In genomic region chr1:62094885-62095284, GRCm38 (mm10) we compare ENCODE assay signal across 21 mouse cellular contexts.
DNase-seq lines count a peak whose midpoint lies in the region; ATAC-seq and TF ChIP-seq lines count a peak whose summit lies in the region.
"Had no signal": no experiment of that assay in that cellular context is flagged by ENCODE, and none has a peak within 500 bp of the region (broad histone marks: within the 10 kb centered on the region; RNA-seq: fewer than 3 reads in every experiment).

No protein-coding gene starts in this region.

- no peak overlapping the region for H3K9ac ChIP-seq in intestine, embryonic 16.5 days (ENCODE audit: low read depth, low read length)
- no peak overlapping the region for H3K9ac ChIP-seq in intestine, embryonic 15.5 days
- H3K9ac ChIP-seq in intestine, postnatal 0 days (ENCODE audit: low read depth, low read length) = no peak overlapping the region

- no peak overlapping the region for H3K27ac ChIP-seq in intestine, embryonic 16.5 days (ENCODE audit: low read length)
- no peak overlapping the region for H3K27ac ChIP-seq in intestine, embryonic 15.5 days
- H3K27ac ChIP-seq in intestine, postnatal 0 days (ENCODE audit: low read depth, low read length) = no peak overlapping the region

- intact Hi-C loops in heart, postnatal 25 days (cut with DNase I) = no loop called here

- H3K36me3 ChIP-seq in intestine, embryonic 16.5 days (ENCODE audit: control insufficient read depth, insufficient read depth, low read length) = no peaks in the 10 kb centered on the region
- no peaks in the 10 kb centered on the region for H3K36me3 ChIP-seq in intestine, embryonic 15.5 days
- H3K36me3 ChIP-seq in intestine, postnatal 0 days (ENCODE audit: control insufficient read depth, insufficient read depth) = no peaks in the 10 kb centered on the region
- H3K36me3 ChIP-seq: G1E had no signal

- H3K9me3 ChIP-seq in intestine, embryonic 16.5 days (ENCODE audit: control insufficient read depth, low read length) = no peaks in the 10 kb centered on the region
- H3K9me3 ChIP-seq in intestine, embryonic 15.5 days = no peaks in the 10 kb centered on the region
- H3K9me3 ChIP-seq in intestine, postnatal 0 days (ENCODE audit: control insufficient read depth) = no peaks in the 10 kb centered on the region
- H3K9me3 ChIP-seq: G1E had no signal

- DNase-seq in heart, adult 11 months = peak; percentile 74
- no peak for DNase-seq in heart, postnatal 25 days (ENCODE audit: low spot score)
- DNase-seq in right cerebral cortex, postnatal 36 days (ENCODE audit: low spot score in 2 of 2) = no peak
- DNase-seq: adrenal gland, adult 2 months; adrenal gland, adult 8-10 months; adrenal gland, postnatal 10 days; adrenal gland, postnatal 14 days; adrenal gland, postnatal 25 days; adrenal gland, postnatal 36 days; B cell, adult 2 months; cerebellum, adult 11 months; cerebellum, adult 11-12 months; cerebellum, adult 18-20 months had no signal

- ATAC-seq in intestine, embryonic 16.5 days = peak; percentile 59; the same call in 1 of the 2 replicates
- ATAC-seq in intestine, embryonic 15.5 days = no peak
- no peak for ATAC-seq in intestine, postnatal 0 days
- ATAC-seq: activated CD4-positive, CD25-positive, alpha-beta regulatory T cell, adult 4 months; CD4-positive, CD25-positive, alpha-beta regulatory T cell, adult 4 months; Patski had no signal

- peak; percentile 16; the same call in 1 of the 2 replicates for TF ChIP-seq CTCF in intestine, postnatal 0 days (IDR thresholded peaks at IDR 0.05; ENCODE audit: low read depth)

- no peak overlapping the region for H3K4me3 ChIP-seq in intestine, embryonic 16.5 days (ENCODE audit: low read length)
- H3K4me3 ChIP-seq in intestine, embryonic 15.5 days (replicated peaks) = no peak overlapping the region
- H3K4me3 ChIP-seq in intestine, postnatal 0 days (ENCODE audit: low read depth, low read length) = no peak overlapping the region

- no peak overlapping the region for H3K4me2 ChIP-seq in intestine, embryonic 16.5 days (ENCODE audit: low read depth, low read length)
- H3K4me2 ChIP-seq in intestine, embryonic 15.5 days (replicated peaks) = no peak overlapping the region
- 0 out of 2 replicates have a peak overlapping the region, but pooled peaks have one; percentile 13 for H3K4me2 ChIP-seq in intestine, postnatal 0 days (replicated peaks; ENCODE audit: low read depth)

- no peaks in the 10 kb centered on the region for H3K27me3 ChIP-seq in intestine, embryonic 16.5 days (replicated peaks; ENCODE audit: control insufficient read depth, insufficient read depth, low read length)
- no peaks in the 10 kb centered on the region for H3K27me3 ChIP-seq in intestine, embryonic 15.5 days (replicated peaks)
- H3K27me3 ChIP-seq in intestine, postnatal 0 days (replicated peaks; ENCODE audit: control insufficient read depth, insufficient read depth, low read length) = no peaks in the 10 kb centered on the region
- H3K27me3 ChIP-seq: CH12.LX, Patski had no signal

- H3K4me1 ChIP-seq in intestine, embryonic 16.5 days (ENCODE audit: control insufficient read depth, insufficient read depth, low read length) = peaks cover 3% of the 10 kb centered on the region; the same call in 1 of the 2 replicates
- H3K4me1 ChIP-seq in intestine, embryonic 15.5 days (replicated peaks) = 0 out of 2 replicates have a peak, but pooled peaks cover 3% of the 10 kb centered on the region
- no peaks in the 10 kb centered on the region for H3K4me1 ChIP-seq in intestine, postnatal 0 days (replicated peaks; ENCODE audit: control insufficient read depth, insufficient read depth, low read length)

- WGBS in intestine, embryonic 16.5 days = 45% methylated on average over 7 of the region's 7 CpGs
- WGBS in intestine, embryonic 15.5 days = 52% methylated on average over 7 of the region's 7 CpGs
- WGBS in intestine, postnatal 0 days = 41% methylated on average over 7 of the region's 7 CpGs
